Comparison of ENCODE assay signal across 9 mouse cellular contexts in genomic region chr1:34389234-34389891, GRCm38 (mm10). TPM values are rescaled to one million over a fixed set of nuclear protein-coding genes. Genes with fewer than 3 reads are reported as not detected.
DNase-seq lines count a peak whose midpoint lies in the region; ATAC-seq lines count a peak whose summit lies in the region.
"Had no signal": no experiment of that assay in that cellular context is flagged by ENCODE, and none has a peak within 500 bp of the region (broad histone marks: within the 10 kb centered on the region; RNA-seq: fewer than 3 reads in every experiment).

No protein-coding gene starts in this region.

- 65% methylated on average over 6 of the region's 6 CpGs for WGBS in heart, embryonic 14.5 days
- WGBS in lung, embryonic 15.5 days: 41% methylated on average over 6 of the region's 6 CpGs
- WGBS in hindbrain, embryonic 10.5 days: 91% methylated on average over 6 of the region's 6 CpGs
- 76% methylated on average over 6 of the region's 6 CpGs for WGBS in forebrain, embryonic 15.5 days

- no peaks in the 10 kb centered on the region for H3K27me3 ChIP-seq in heart, embryonic 14.5 days (ENCODE audit: control insufficient read depth, insufficient read depth, low read length)
- no peaks in the 10 kb centered on the region for H3K27me3 ChIP-seq in lung, embryonic 15.5 days
- no peaks in the 10 kb centered on the region for H3K27me3 ChIP-seq in hindbrain, embryonic 10.5 days (ENCODE audit: insufficient read depth, poor library complexity, severe bottlenecking)
- H3K27me3 ChIP-seq in forebrain, embryonic 15.5 days: no peaks in the 10 kb centered on the region

- H3K4me3 ChIP-seq in heart, embryonic 14.5 days (ENCODE audit: control insufficient read depth in 1 of 2, insufficient read depth in 1 of 2, low read depth in 1 of 2, low read length in 2 of 2): no peak overlapping the region
- H3K4me3 ChIP-seq in lung, embryonic 15.5 days: no peak overlapping the region
- H3K4me3 ChIP-seq in hindbrain, embryonic 10.5 days: no peak overlapping the region
- H3K4me3 ChIP-seq in forebrain, embryonic 15.5 days: no peak overlapping the region

- H3K9me3 ChIP-seq in heart, embryonic 14.5 days (ENCODE audit: control insufficient read depth, low read length): no peaks in the 10 kb centered on the region
- H3K9me3 ChIP-seq in lung, embryonic 15.5 days: no peaks in the 10 kb centered on the region
- no peaks in the 10 kb centered on the region for H3K9me3 ChIP-seq in hindbrain, embryonic 10.5 days
- H3K9me3 ChIP-seq in forebrain, embryonic 15.5 days: no peaks in the 10 kb centered on the region

- peaks cover 7 to 8% of the 10 kb centered on the region in 2 experiments; a peak in 3 of 4 replicates for H3K4me1 ChIP-seq in heart, embryonic 14.5 days (ENCODE audit: control insufficient read depth in 2 of 2, insufficient read depth in 2 of 2, low read length in 2 of 2)
- peaks cover 14% of the 10 kb centered on the region; the same call in 1 of the 2 replicates for H3K4me1 ChIP-seq in lung, embryonic 15.5 days
- H3K4me1 ChIP-seq in hindbrain, embryonic 10.5 days (replicated peaks): peaks cover 12% of the 10 kb centered on the region
- 0 out of 2 replicates have a peak, but pooled peaks cover 7% of the 10 kb centered on the region for H3K4me1 ChIP-seq in forebrain, embryonic 15.5 days

- no peak overlapping the region for H3K4me2 ChIP-seq in heart, embryonic 14.5 days (ENCODE audit: low read length)
- H3K4me2 ChIP-seq in lung, embryonic 15.5 days: no peak overlapping the region
- no peak overlapping the region for H3K4me2 ChIP-seq in forebrain, embryonic 15.5 days (replicated peaks)

- ATAC-seq in heart, embryonic 14.5 days (ENCODE audit: insufficient number of reproducible peaks, insufficient read depth, low FRiP score, low read depth): no peak
- peak; percentile 87 for ATAC-seq in lung, embryonic 15.5 days (ENCODE audit: borderline replicate concordance, extremely low read depth, low FRiP score, low TSS enrichment)
- ATAC-seq in forebrain, embryonic 15.5 days (replicated peaks): no peak

- H3K36me3 ChIP-seq in heart, embryonic 14.5 days (ENCODE audit: control insufficient read depth, insufficient read depth, low read length): no peaks in the 10 kb centered on the region
- H3K36me3 ChIP-seq in lung, embryonic 15.5 days: no peaks in the 10 kb centered on the region
- no peaks in the 10 kb centered on the region for H3K36me3 ChIP-seq in hindbrain, embryonic 10.5 days
- H3K36me3 ChIP-seq in forebrain, embryonic 15.5 days: no peaks in the 10 kb centered on the region

- H3K9ac ChIP-seq in heart, embryonic 14.5 days (ENCODE audit: low read length): no peak overlapping the region
- H3K9ac ChIP-seq in lung, embryonic 15.5 days: no peak overlapping the region
- H3K9ac ChIP-seq in forebrain, embryonic 15.5 days (replicated peaks): no peak overlapping the region

- H3K27ac ChIP-seq in heart, embryonic 14.5 days (replicated peaks in 1 of 2; ENCODE audit: control insufficient read depth in 1 of 2, insufficient read depth in 1 of 2, low read depth in 2 of 2, low read length in 2 of 2): peak overlapping the region; percentile 62 to 77
- H3K27ac ChIP-seq in lung, embryonic 15.5 days: peak overlapping the region; percentile 87
- no peak overlapping the region for H3K27ac ChIP-seq in hindbrain, embryonic 10.5 days
- no peak overlapping the region for H3K27ac ChIP-seq in forebrain, embryonic 15.5 days (replicated peaks)

- DNase-seq in urinary bladder, postnatal 14 days (ENCODE audit: low spot score): peak; percentile 10
- DNase-seq in urinary bladder, postnatal 36 days (ENCODE audit: low spot score in 2 of 2): no peak
- no peak for DNase-seq in hindbrain, embryonic 10.5 days (ENCODE audit: low spot score)
- DNase-seq in urinary bladder, postnatal 10 days (ENCODE audit: low spot score): no peak
- DNase-seq: midbrain, embryonic 14.5 days; spleen, adult 18-20 months had no signal

RNA-seq across cellular contexts. Expression of gene Ccdc115, which starts 50.1 kb away (rescaled TPM):
- polyA plus RNA-seq in heart, embryonic 14.5 days (2014; fragmentation: Nextera tagmentation; extraction: Ambion mirVana): 42.6 and 46.3 TPM in 2 replicates
- 54.2 and 55.2 TPM in 2 replicates for polyA plus RNA-seq in lung, embryonic 15.5 days (2015; fragmentation: Nextera tagmentation; extraction: Ambion mirVana)
- 72.9 and 79.3 TPM in 2 replicates for polyA plus RNA-seq in hindbrain, embryonic 10.5 days (2016; fragmentation: Nextera tagmentation; extraction: Ambion mirVana)
- polyA plus RNA-seq in forebrain, embryonic 15.5 days (2015; fragmentation: Nextera tagmentation; extraction: Ambion mirVana): 69.2 and 70.9 TPM in 2 replicates

RNA-seq across cellular contexts. Expression of gene Imp4, which starts 50.3 kb away (rescaled TPM):
- polyA plus RNA-seq in heart, embryonic 14.5 days (2014; fragmentation: Nextera tagmentation; extraction: Ambion mirVana): 59.0 and 66.7 TPM in 2 replicates
- polyA plus RNA-seq in lung, embryonic 15.5 days (2015; fragmentation: Nextera tagmentation; extraction: Ambion mirVana): 80.1 and 82.4 TPM in 2 replicates
- polyA plus RNA-seq in hindbrain, embryonic 10.5 days (2016; fragmentation: Nextera tagmentation; extraction: Ambion mirVana): 107 and 123 TPM in 2 replicates
- polyA plus RNA-seq in forebrain, embryonic 15.5 days (2015; fragmentation: Nextera tagmentation; extraction: Ambion mirVana): 62.1 and 66.7 TPM in 2 replicates

Comparison
In these comparisons a context has a peak if more than half of its experiments do, and no peak if none do; other contexts are left out.
1. H3K27ac ChIP-seq: peak in heart, embryonic 14.5 days (2 of 2) and lung, embryonic 15.5 days (single experiment); none in hindbrain, embryonic 10.5 days (single experiment) and forebrain, embryonic 15.5 days (single experiment).